Mouse (Mus musculus) mature B cell (primary cell): Measurements from ENCODE around the gene Arxes2.
"Not testable (repeated sequence)": the region's sequence is repeated elsewhere in the genome, so short reads cannot be mapped to it uniquely, and the experiment has no call there.

ENCODE experiments used
- in situ Hi-C: fragments of 300-500 bp; cut with MboI; formaldehyde crosslinking; loops from 2 replicates; pipeline ENCODE4 v1.14.3; 2019

The Arxes2 gene

GRCm38 (mm10) chrX:136032799-136033763, 39.5 kb downstream of the Arxes2 start, which contains the start of gene Arxes1:
Gene Arxes1 (plus strand): TSS chrX:136033367.
- in situ Hi-C loops, result not testable (repeated sequence)

GRCm38 (mm10) chrX:136043726-136044125, 50.1 kb downstream of the Arxes2 start:
- in situ Hi-C loops, result no loop called here
